Mouse (Mus musculus): ENCODE data around the gene Jakmip3. TPM values are rescaled to one million over a fixed set of nuclear protein-coding genes. Genes with fewer than 3 reads are reported as not detected.

Gene Jakmip3
- polyA plus RNA-seq, 1 experiment from 2014 or later, result not detected

DNA sequence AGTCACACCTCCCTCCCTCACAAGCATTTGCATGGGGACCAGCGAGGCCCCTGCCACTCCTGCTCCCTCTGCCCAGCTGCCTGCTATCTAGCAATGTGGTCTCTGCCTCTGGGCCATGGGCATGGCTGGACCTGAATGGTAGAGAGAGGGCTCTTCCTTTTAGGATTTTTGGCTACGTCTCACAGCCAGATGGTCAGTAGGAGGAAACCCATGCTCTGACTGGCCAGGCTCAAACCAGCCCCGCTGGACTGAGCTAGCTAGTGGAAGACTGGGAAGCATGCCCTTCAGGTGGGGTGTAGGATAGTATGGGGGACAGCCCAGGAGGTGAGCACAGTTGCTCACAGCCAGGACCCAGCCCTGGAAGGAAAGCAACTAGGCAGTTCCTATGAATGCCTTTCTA lies 161.3 kb downstream of the Jakmip3 start:
- no peaks in the 10 kb centered on the region for H3K9me3 ChIP-seq (ENCODE audit: low read depth, low read length)
- H3K9ac ChIP-seq, result no peak overlapping the region
- 68% methylated on average over 3 of the region's 3 CpGs for WGBS
- H3K4me3 ChIP-seq (ENCODE audit: low read depth, low read length), result no peak overlapping the region
- ATAC-seq (ENCODE audit: insufficient read depth), result no peak
- H3K27me3 ChIP-seq (ENCODE audit: insufficient read depth, low read length), result no peaks in the 10 kb centered on the region
- H3K4me2 ChIP-seq, result no peak overlapping the region
- DNase-seq, result no peak
- H3K36me3 ChIP-seq (ENCODE audit: insufficient read depth), result no peaks in the 10 kb centered on the region
- no peak overlapping the region for H3K27ac ChIP-seq (ENCODE audit: low read depth)
- TF ChIP-seq CTCF (IDR thresholded peaks at IDR 0.05; ENCODE audit: low read depth), result no peak
- no peaks in the 10 kb centered on the region for H3K4me1 ChIP-seq (ENCODE audit: insufficient read depth)

DNA sequence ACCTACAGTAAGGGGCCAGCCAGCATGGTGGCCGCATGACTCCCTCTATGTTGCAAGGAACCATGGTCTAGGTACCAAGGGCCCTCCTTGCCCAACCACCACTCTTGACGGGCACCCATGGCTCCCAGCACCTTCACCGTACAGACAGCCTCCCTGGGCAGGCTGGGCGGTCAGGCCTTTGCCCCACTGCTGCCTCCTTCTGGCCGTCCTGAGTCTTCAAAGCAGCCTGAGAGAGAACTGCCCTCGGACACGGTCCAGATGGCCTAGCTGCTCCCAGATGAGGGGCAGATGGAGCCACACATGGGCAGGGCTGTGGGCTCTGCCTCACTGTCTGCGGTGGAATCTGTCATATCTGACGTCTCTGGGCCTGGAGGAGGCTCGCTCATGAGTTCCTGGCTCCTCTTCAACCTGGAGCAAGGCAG lies 163.4 kb downstream of the Jakmip3 start:
- ATAC-seq (ENCODE audit: insufficient read depth), result 0 out of 2 replicates have a peak, but pooled peaks have one; percentile 38
- H3K27ac ChIP-seq (ENCODE audit: low read depth), result no peak overlapping the region
- DNase-seq, result no peak
- peak; percentile 28; the same call in 1 of the 2 replicates for TF ChIP-seq CTCF (IDR thresholded peaks at IDR 0.05; ENCODE audit: low read depth)
- no peak overlapping the region for H3K4me3 ChIP-seq (ENCODE audit: low read depth, low read length)
- no peak overlapping the region for H3K4me2 ChIP-seq
- no peaks in the 10 kb centered on the region for H3K4me1 ChIP-seq (ENCODE audit: insufficient read depth)
- 54% methylated on average over 10 of the region's 10 CpGs for WGBS
- H3K9me3 ChIP-seq (ENCODE audit: low read depth, low read length), result no peaks in the 10 kb centered on the region
- H3K36me3 ChIP-seq (ENCODE audit: insufficient read depth), result no peaks in the 10 kb centered on the region
- H3K27me3 ChIP-seq (ENCODE audit: insufficient read depth, low read length), result no peaks in the 10 kb centered on the region
- no peak overlapping the region for H3K9ac ChIP-seq

DNA sequence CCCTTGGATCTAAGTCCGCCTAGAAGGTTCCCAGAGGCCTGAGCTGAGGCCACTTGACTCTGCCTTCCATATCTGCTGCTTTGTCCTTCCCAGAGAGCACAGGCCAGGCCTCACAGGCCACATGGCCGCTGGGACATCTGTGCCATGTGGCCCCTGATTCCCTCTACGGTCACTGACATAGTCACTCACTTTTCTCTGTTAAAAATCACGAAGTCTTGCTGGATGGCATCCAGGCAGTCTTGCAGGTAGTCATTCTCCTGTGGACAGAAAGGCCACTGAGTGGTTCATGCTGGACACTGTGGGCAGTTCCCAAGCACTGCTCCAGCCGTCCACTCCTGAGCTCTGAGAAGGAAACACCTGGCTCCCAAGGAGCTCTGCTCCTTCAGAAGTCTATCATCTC lies 164.5 kb downstream of the Jakmip3 start:
- no peak overlapping the region for H3K9ac ChIP-seq
- no peak overlapping the region for H3K4me2 ChIP-seq
- H3K36me3 ChIP-seq (ENCODE audit: insufficient read depth), result no peaks in the 10 kb centered on the region
- no peak for TF ChIP-seq CTCF (IDR thresholded peaks at IDR 0.05; ENCODE audit: low read depth)
- WGBS, result 80% methylated on average over 5 of the region's 5 CpGs
- no peak overlapping the region for H3K4me3 ChIP-seq (ENCODE audit: low read depth, low read length)
- no peak for ATAC-seq (ENCODE audit: insufficient read depth)
- no peaks in the 10 kb centered on the region for H3K27me3 ChIP-seq (ENCODE audit: insufficient read depth, low read length)
- no peaks in the 10 kb centered on the region for H3K9me3 ChIP-seq (ENCODE audit: low read depth, low read length)
- H3K4me1 ChIP-seq (ENCODE audit: insufficient read depth), result no peaks in the 10 kb centered on the region
- DNase-seq, result no peak
- H3K27ac ChIP-seq (ENCODE audit: low read depth), result no peak overlapping the region

DNA sequence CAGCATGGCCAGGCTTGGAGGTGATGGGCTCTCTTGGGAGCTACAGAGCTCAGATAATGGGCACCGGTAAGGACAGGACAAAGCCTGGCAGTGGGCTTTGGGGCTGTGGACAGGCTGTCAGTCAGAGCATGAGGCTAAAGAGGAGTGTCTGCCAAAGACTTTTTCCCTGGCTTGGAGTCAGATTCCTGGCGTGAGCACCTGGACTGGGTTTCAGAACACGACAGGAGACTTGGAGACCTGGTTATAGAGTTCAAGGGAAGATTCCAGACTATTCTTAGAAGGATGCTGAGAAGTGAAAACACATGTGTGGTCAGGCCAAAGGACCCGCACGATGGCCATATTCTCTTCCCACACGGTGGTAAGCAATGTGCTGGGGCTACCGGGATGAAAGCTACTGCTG lies 165.2 kb downstream of the Jakmip3 start:
- Histone ChIP-seq H3K4me2 (no peak overlapping the region), H3K9me3 (ENCODE audit: low read depth, low read length) (no peaks in the 10 kb centered on the region), H3K27ac (ENCODE audit: low read depth) (no peak overlapping the region), H3K9ac (no peak overlapping the region), H3K27me3 (ENCODE audit: insufficient read depth, low read length) (no peaks in the 10 kb centered on the region), H3K4me3 (ENCODE audit: low read depth, low read length) (no peak overlapping the region), H3K36me3 (ENCODE audit: insufficient read depth) (no peaks in the 10 kb centered on the region), H3K4me1 (ENCODE audit: insufficient read depth) (no peaks in the 10 kb centered on the region)
- no peak for TF ChIP-seq CTCF (IDR thresholded peaks at IDR 0.05; ENCODE audit: low read depth)
- ATAC-seq (ENCODE audit: insufficient read depth), result no peak
- 88% methylated on average over 7 of the region's 7 CpGs for WGBS
- DNase-seq, result no peak

DNA sequence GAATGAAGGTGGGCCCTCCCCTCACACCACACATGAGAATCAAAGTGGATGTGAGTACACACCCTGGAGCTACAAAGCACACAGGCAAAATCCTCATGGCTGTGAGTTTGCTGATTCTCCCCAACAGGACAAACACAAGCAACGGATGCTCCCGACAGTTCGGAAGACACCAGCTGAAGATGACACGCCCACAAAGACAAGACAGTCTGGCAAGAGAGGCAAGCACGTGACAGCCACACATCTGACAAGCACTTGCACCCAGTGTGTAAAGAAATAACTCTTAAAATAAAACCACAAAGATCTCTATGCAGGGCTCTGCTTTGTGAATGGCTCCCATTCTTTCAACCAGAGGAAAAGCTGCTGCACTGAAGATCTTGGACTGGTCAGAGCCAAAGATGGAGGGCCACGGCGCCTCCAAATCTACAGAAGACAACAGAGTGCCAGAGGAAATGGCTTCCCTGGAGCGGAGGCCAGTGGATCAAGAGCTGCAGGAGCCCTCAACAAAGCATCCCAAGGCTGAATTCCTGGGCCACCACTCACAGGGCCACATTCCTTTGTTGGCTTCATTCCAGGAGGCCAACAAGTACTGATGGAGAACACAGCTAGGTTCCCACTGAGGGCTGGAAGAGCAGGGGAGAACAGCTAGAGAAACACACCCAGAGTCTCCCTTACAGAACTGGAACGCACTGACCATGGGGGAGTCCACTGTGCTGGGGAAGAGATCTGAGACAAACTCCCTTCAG lies 167.5 kb downstream of the Jakmip3 start:
- TF ChIP-seq CTCF (IDR thresholded peaks at IDR 0.05; ENCODE audit: low read depth), result no peak
- H3K9me3 ChIP-seq (ENCODE audit: low read depth, low read length), result no peaks in the 10 kb centered on the region
- peak; percentile 64 for DNase-seq
- H3K4me3 ChIP-seq (ENCODE audit: low read depth, low read length), result no peak overlapping the region
- no peaks in the 10 kb centered on the region for H3K36me3 ChIP-seq (ENCODE audit: insufficient read depth)
- H3K4me1 ChIP-seq (ENCODE audit: insufficient read depth), result no peaks in the 10 kb centered on the region
- ATAC-seq (ENCODE audit: insufficient read depth), result 0 out of 2 replicates have a peak, but pooled peaks have one; percentile 14
- no peak overlapping the region for H3K9ac ChIP-seq
- H3K4me2 ChIP-seq, result no peak overlapping the region
- no peaks in the 10 kb centered on the region for H3K27me3 ChIP-seq (ENCODE audit: insufficient read depth, low read length)
- no peak overlapping the region for H3K27ac ChIP-seq (ENCODE audit: low read depth)
- 73% methylated on average over 9 of the region's 9 CpGs for WGBS

DNA sequence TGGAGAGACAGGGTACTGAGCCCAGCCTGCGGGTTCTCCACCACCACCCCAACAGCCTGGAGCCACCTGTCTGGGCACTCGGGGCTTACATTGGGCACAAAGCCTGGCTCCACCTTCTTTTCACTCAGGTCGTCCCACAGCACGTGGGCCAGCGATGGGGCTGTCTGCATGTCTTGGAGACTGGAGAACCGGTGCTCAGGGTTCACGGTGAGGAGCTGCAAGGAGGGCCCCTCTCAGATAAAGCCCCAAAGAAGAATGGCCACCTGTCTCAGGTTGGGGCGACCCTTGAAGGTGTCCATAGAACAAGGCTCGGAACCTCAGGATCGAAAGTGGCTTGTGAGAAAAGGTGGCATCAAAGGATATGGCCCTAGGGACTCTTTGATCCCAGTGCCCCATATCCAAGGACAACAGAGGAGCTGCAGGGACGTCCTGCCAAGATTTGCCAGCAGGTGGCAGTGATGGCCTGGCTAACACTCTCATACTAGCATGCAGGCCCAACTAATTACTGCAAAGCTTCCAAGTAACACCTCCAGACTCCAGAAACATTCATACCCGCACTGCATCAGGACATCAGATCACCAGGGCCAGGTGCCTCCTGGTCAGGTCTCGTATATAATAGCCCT lies 178.7 kb downstream of the Jakmip3 start:
- H3K4me3 ChIP-seq (ENCODE audit: low read depth, low read length), result no peak overlapping the region
- 40% methylated on average over 13 of the region's 13 CpGs for WGBS
- peak; percentile 91 for TF ChIP-seq CTCF (IDR thresholded peaks at IDR 0.05; ENCODE audit: low read depth)
- H3K9ac ChIP-seq, result no peak overlapping the region
- H3K9me3 ChIP-seq (ENCODE audit: low read depth, low read length), result no peaks in the 10 kb centered on the region
- H3K4me2 ChIP-seq, result no peak overlapping the region
- no peak overlapping the region for H3K27ac ChIP-seq (ENCODE audit: low read depth)
- peak; percentile 90 for DNase-seq
- no peaks in the 10 kb centered on the region for H3K36me3 ChIP-seq (ENCODE audit: insufficient read depth)
- H3K27me3 ChIP-seq (ENCODE audit: insufficient read depth, low read length), result no peaks in the 10 kb centered on the region
- no peaks in the 10 kb centered on the region for H3K4me1 ChIP-seq (ENCODE audit: insufficient read depth)
- ATAC-seq (ENCODE audit: insufficient read depth), result peak; percentile 74

DNA sequence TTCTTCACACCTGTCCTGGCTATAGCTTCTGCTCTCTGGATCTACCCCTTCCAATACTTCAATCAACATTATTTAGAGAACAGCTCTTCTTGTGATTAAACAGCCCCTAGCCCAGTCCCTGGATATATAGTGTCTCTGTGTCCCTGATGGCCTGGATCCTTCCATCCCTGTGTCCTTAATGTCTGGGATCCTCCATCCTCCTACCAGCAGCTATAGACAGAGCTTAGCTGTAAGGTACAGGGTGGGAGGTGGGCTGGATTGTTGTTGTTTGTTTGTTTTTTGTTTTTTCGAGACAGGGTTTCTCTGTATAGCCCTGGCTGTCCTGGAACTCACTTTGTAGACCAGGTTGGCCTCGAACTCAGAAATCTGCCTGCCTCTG lies 179.2 kb downstream of the Jakmip3 start:
- H3K4me2 ChIP-seq, result no peak overlapping the region
- no peak overlapping the region for H3K4me3 ChIP-seq (ENCODE audit: low read depth, low read length)
- WGBS, result 37% methylated on average over 2 of the region's 2 CpGs
- no peak for TF ChIP-seq CTCF (IDR thresholded peaks at IDR 0.05; ENCODE audit: low read depth)
- H3K27ac ChIP-seq (ENCODE audit: low read depth), result no peak overlapping the region
- no peak for ATAC-seq (ENCODE audit: insufficient read depth)
- H3K9me3 ChIP-seq (ENCODE audit: low read depth, low read length), result no peaks in the 10 kb centered on the region
- no peak overlapping the region for H3K9ac ChIP-seq
- no peaks in the 10 kb centered on the region for H3K36me3 ChIP-seq (ENCODE audit: insufficient read depth)
- no peaks in the 10 kb centered on the region for H3K27me3 ChIP-seq (ENCODE audit: insufficient read depth, low read length)
- DNase-seq, result no peak
- H3K4me1 ChIP-seq (ENCODE audit: insufficient read depth), result no peaks in the 10 kb centered on the region

Measured in lung, embryonic 14.5 days (tissue).